Mouse (Mus musculus): Measurements from ENCODE around the gene Cdk5r1.

Cdk5r1 gene

DNA sequence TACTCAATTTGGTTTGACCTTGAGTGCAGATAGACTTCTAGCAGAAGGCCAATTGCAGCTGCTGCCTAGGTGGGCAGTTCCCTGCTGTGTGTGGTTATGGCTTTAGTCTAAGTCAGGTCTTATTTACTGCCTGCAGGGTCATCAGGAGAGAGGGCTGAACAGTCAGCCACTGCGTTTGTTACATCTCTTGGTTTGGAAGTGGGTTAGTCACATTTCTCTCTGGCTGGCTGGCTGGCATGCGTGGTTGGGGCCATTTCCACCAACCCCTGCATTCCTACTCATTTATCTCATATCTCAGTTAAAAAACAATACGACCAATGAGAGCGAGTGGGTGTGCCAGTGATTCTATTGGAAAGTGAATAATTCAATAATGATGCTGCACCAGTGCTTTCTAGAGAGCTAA is 22.7 kb downstream of the Cdk5r1 start:
- in situ Hi-C loops (cut with MboI, MseI) = loop anchor here in 1 of 2 experiments (10.0 kb wide), 1 partner anchor 275 kb away; no protein-coding TSS in a partner anchor

DNA sequence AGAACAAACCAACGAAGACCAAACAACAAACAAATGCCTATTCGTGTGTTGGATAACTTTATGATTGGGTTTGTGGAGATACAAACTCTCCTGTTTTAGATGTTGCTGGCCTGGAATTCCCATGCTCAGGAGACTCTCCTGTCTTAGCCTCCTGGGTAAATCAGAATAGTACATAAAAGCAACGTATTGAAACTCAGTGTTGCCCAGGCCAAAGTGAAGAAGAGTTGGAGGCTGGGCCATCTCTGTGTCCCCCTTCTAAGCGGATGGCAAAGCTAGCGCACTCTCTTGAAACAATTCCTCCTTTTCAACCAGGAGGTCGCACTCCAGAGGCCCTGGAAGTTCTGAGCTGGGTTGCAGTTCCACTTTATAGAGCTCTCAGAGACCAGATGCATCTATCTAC is 26.5 kb downstream of the Cdk5r1 start:
- in situ Hi-C loops (cut with MboI, MseI) = loop anchor here in 1 of 2 experiments (10.0 kb wide), 1 partner anchor 1422 kb away; no protein-coding TSS in a partner anchor

- in situ Hi-C loops (cut with MboI, MseI) = loop anchor here in 1 of 2 experiments (10.0 kb wide), 1 partner anchor 1421 kb away; no protein-coding TSS in a partner anchor
These were observed 27.1 kb downstream of the Cdk5r1 start for GRCm38 (mm10) chr11:80503726-80504452.

DNA sequence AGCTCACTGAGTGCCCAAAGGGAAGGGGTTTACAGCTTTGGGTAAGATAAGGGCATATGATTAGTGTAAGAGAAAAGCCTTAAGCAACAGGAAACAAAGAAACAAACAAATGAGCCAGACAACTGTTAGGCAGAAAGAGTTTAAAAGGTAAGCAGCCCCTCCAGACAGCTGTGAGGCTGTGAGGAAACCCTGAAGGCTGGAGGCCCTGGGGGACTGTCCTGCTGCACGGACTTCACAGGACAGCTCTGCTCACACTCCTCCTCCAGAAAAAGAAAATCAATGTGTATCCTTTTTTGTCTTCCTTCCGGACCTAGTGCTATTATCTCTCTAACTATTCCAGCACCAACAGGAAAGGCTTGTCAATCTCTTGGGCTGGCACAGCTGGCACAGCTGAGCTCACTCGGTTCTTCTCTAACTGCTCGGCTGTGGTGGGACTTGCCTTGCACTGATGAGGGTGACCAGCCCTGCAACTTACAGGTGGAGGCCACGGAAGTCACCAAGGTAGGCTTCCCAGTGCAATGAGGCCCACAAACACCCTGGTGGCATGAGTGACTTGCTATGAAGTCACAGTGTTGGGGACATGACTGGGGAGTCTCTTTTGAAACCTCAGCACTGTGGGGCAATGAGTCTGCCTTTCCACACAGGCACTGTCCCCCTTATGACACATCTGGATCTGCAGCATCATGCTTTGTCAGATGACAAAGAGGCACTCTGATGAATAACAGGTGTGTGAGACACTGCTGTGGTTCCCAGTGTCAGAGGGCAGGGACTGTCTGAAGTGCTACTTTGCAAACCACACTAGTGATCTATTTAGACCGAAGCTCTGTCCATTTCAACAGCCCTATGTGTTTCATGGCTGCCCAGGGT is 27.9 kb downstream of the Cdk5r1 start:
- in situ Hi-C loops (cut with MboI, MseI) = loop anchor here in 1 of 2 experiments (10.0 kb wide), 1 partner anchor 1420 kb away; no protein-coding TSS in a partner anchor

- in situ Hi-C loops (cut with MboI, MseI) = loop anchor here in 1 of 2 experiments (10.0 kb wide), 1 partner anchor 1419 kb away; no protein-coding TSS in a partner anchor
These were observed 28.8 kb downstream of the Cdk5r1 start for GRCm38 (mm10) chr11:80505581-80505980.

DNA sequence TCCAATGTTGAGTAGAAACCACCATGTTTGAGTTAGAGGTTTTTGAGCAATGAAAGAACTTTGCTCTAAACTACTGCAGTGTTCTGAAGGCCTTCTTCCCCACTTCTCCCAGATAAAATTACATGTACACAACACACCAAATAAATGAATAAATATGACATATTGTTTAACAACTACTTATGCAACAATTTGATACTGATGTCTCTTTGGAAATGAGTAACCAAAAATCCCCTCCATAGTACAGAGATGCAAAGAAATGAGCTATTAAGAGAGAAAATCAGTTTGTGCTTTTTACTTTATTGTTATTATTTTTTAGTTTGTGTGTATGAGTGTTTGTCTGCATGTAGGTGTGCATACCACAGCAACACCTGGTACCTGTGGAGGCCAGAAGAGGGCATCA is 29.7 kb downstream of the Cdk5r1 start:
- in situ Hi-C loops (cut with MboI, MseI) = loop anchor here in 1 of 2 experiments (10.0 kb wide), 1 partner anchor 1418 kb away; no protein-coding TSS in a partner anchor

DNA sequence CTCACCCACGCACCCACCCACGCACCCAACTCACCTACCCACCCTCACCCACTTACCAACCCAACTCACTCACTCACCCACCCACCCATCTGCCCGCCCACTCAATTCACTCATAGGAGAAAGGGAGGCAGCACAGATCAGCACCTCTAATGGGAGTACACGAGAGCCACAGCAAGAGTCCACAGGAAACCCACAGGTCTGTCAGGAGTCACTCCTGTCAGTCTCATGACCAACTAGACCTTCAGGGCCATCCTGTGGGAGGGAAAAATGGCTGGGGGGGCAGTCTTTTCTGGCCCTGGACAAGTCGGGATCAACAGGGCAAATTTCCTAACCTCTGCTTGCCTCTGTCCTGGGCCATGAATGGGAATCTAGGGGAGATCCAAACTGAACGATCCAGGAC is 31.0 kb downstream of the Cdk5r1 start:
- in situ Hi-C loops (cut with MboI, MseI) = loop anchor here in 1 of 2 experiments (10.0 kb wide), 1 partner anchor 1417 kb away; no protein-coding TSS in a partner anchor

DNA sequence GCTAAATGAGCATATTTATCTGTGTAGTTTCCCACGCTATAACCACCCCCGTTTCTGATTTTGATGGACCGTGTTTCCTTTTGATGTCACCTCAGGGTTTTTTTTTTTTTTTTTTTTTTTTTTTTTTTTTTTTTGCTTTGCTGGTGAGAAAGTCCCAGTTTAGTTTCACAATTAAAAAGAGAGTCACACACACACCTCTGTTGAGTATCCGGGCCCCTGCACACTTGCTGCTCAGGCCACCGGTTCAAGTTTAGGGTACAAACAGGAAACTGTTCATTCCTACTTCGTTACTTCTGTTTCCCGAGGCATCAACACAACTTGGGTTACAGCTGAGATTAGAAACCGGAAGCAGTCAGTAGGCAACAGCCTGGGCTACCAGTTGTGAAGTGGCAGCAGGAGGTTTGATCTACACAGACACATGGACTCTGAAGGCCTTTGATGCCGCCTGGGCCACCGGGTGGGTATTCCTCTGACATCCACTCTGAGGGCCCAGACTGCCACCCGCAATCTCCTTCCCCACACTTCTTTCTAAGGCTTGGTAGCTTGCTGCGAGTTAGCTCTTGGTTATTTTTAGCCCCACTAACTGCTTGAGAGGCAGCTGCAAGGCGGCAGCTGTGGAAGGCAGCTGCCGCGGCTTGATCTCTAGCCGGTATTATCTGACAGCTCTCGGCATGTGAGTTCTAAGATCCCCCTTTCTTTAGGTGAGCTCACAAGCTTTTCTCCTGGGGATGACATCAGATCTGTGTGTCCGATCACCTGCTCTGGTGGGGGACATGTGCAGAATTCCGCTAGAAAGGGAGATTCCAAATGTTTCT is 31.7 kb downstream of the Cdk5r1 start:
- in situ Hi-C loops (cut with MboI, MseI) = loop anchor here in 1 of 2 experiments (10.0 kb wide), 1 partner anchor 1416 kb away; no protein-coding TSS in a partner anchor

DNA sequence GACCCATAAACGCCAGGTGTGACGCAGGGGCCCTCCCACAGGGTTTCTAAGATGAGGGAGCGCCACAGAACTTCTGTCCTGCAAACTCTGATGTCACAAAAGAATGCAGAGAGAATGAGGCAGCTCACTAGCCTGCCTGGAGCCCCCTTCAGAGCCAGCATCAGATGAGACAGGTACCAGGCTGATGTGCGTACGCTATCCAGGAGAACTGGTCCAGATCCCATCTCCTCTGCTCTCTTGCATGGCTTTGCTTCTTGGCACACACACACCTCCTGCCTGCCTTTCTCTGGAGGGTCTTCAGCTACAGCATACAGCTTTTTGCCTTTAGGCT is 32.3 kb downstream of the Cdk5r1 start:
- in situ Hi-C loops (cut with MboI, MseI) = loop anchor here in 1 of 2 experiments (10.0 kb wide), 1 partner anchor 1416 kb away; no protein-coding TSS in a partner anchor

DNA sequence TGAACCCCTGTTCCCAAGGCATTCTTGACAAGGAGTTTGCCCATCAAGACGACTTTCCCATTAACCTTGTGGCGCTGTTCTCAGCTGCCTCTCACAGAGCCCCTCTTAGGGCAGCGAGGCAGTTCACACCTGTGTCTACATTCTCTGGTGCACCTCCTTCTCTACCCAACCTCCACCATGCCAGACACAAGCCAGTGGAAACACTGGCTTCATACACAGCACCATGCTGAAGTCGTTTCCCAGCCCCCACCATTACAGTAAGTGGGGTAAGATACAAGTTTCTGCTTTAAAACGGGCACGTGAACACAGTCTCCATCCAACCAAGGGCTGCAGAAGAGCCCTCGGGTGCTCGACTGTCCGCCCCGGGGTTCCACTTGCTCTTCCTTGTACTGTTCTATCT is 33.3 kb downstream of the Cdk5r1 start:
- in situ Hi-C loops (cut with MboI, MseI) = no loop called here

DNA sequence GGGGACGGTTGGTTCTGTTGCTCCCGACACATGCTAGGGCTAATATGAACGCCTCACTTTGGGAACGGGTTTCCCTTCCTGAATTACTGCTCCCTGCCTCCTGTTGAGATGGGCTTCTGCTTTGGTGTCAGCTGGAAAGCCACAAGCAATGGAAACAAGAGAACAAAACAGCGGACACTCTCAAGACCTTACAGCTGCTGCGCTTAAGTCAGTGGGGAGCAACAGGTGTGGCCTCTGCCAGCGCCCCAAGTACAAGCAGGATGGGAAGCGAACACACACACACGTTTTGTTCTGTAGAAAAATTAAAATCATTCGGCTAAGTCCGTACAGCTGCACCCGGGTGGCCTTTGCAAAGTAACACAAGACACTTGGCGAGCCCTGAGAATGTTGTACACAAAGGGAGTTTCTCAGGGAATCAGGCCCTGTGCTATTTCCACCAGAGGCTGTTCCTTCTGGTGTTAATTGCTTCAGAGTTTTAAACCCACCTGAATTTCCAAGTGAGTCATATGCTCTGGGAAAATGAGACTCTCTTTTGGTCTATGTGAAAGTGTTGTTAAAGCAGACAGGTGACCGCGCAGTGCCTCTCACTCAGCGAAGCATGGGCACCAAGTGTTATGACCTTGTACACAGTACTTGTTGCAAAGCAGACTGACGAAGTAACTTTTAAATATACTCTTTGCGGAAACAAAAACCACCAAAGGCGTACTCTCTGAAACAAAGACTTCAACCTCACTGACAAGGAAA is 35.7 kb downstream of the Cdk5r1 start:
- in situ Hi-C loops (cut with MboI, MseI) = no loop called here

DNA sequence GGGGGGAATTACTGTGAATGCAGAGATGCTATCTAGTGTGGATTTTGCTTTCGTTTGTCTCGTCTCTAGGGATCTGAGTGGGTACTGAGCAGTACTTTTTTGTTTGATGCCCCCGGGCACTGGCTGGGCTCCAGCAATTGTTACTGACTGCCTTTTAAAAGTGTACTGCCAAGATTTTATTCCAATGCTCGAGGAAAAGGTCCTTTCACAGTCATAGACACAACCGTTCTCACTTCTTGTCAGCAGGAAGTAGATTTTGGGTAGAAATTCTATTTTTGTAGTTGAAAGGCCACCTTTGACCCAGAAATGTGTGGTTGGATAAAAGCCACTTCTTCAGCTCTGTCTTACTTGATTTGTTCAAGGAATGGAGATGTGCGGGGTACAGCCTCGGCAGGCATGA is 37.0 kb downstream of the Cdk5r1 start:
- in situ Hi-C loops (cut with MboI, MseI) = no loop called here

DNA sequence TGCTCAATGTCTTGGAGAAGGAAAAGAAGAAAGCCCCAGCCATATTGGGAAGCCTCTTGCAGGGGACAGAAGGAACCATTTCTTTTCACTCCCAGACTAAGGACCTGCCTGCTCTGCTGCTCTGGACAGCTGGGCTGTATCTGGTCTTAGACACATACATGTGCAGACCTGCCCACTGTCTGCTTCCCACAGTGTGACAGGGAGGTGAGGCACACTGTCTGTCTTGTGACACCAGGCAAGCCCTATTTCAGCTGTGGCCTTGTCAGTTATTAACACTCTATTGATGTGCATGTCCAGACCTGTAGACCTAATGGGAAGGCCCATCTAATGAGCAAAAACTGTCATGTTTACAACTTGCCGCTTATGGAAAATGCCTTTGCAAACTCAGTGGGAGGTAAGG is 38.5 kb downstream of the Cdk5r1 start:
- in situ Hi-C loops (cut with MboI, MseI) = no loop called here

DNA sequence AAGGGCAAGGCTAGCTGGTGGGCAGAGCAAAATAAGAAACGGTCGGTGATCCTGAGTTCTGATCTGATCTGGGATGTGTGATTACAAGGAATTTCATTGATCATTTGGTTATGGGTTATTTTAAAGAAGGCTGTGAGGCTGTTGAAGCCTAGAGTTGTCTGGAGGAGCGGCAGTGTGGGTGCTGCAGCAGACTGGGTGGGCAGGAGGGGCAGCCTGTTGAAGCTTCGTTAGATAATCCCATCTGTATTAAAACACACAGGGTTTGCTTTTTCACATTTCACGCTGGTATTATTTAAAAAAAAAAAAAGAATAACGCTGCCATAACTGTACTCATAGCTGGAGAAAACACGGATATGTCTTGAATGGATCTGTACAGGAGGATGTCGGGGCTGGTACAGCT is 39.1 kb downstream of the Cdk5r1 start:
- in situ Hi-C loops (cut with MboI, MseI) = no loop called here

DNA sequence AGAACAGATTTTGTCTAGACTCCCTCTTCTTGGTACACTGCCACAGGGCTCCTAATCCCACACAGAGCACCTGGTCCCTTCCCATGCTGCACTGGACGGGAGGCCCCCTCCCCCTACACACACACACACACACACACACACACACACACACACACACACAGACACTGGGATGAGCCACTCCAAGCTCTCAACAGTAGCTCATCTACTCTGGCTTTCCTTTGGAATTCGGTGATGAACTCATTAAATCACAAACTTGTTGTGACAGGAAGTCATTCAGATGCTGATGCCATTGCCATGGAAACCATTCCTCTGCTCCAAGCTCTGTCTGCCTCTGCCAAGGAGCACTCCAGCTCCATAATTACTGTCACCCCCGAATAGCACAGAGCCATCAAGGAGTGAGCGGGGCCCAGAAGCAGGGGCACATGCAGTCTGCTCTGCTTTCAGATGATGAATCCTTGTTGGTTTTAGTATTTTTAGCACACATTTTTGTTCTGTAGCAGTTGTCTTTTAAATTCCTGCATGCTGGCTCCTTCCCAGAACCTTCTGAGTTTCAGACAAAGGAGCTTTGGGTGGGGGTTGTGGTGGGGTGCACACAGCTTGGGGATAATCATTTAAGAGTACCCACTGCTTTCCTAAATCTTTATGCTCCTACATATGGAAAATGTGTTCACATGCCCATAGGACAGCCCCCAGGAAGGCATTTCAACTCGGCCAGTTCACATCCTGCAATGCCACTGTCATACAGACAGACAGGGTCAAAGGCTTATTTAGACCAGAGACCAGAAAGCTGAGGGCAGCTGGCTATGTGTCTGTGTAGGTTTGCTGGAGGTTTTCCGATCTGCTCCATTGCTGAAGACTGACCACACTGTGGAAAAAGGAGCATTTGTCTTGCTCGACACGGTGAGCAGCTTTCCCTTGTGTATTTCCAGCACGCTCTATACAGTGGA is 41.9 kb downstream of the Cdk5r1 start:
- in situ Hi-C loops (cut with MboI, MseI) = no loop called here

- in situ Hi-C loops (cut with MboI, MseI) = no loop called here
These were observed 44.3 kb downstream of the Cdk5r1 start for GRCm38 (mm10) chr11:80521148-80521547.

GRCm38 (mm10) chr11:80522852-80523251 is 46.0 kb downstream of the Cdk5r1 start:
- in situ Hi-C loops (cut with MboI, MseI) = no loop called here

- in situ Hi-C loops (cut with MboI, MseI) = no loop called here
These were observed 46.6 kb downstream of the Cdk5r1 start for GRCm38 (mm10) chr11:80523410-80523809.

DNA sequence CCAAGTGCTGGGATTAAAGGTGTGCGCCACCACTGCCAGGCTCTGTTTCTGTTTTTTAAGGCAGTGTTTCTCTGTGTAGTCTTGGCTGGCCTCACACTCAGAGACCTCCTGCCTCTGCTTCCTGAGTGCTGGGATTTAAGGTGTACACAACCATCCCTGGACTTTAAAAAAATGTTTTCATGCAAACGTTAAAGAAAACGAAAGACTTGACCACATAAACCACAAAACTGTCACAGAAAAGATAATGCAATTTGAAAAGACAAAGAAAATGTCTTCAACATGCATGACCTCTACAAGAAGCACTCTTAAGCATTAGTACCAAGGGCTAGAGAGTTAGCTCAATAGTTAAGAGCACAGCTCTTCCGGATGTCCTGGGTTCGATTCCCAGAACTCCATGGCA is 47.4 kb downstream of the Cdk5r1 start:
- in situ Hi-C loops (cut with MboI, MseI) = no loop called here

Measured in T-helper 17 cell (primary cell).